Mouse (Mus musculus): ENCODE results near the gene Tmie.

Gene Tmie

DNA sequence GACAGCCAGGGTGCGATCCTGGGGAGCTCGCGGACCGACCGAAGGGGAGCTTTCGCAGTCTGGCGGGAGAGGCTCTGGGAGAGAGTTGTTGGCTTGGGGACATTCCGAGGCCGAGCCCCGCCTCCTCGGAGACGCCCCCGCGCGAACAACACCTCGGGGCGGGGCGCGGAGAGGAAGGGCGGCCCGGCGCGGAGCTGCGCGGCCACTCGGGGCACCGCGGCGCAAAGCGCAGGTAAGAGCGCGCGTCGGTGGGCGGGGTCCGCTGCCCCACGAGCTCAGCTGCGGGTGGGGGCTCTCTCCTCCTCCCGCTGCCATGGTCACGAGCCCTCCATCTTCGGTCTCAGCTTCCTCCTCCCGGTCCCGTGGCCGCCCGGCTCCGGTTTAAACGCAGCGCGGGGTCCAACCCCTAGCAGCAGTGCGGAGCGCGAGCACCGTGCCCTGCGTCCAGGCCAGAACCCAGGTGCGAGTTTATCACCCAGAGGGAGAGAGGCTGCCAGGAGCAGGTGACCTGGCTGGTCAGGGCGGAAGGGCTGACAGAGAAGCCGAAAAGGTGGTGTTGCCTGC is at the start of gene Tmie:
Tmie (minus strand) TSS at position 116 of the 564 bp plus-strand sequence.
- peak; percentile 25 for DNase-seq (ENCODE audit: low spot score)

DNA sequence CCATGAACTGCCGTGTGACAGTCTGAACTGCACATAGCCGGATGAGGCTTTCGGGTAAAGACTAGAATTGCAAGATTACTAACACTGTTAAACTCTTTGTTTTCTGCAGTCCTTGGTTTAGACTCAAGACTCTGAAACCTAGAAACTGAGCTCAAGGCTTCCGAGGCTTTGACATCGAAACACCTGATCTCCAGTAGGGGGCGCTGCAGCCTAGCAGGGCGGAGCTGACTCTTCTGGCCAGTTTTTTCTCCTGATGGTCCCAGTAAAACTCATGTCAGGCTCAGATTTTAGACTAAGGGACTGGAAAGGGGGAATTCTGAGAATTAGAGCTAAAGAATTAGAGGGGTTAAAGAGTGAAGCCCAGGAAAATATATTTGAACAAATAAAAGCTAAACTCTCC is 42.8 kb upstream of the Tmie start:
- peak; percentile 83 for DNase-seq (ENCODE audit: low spot score)

DNA sequence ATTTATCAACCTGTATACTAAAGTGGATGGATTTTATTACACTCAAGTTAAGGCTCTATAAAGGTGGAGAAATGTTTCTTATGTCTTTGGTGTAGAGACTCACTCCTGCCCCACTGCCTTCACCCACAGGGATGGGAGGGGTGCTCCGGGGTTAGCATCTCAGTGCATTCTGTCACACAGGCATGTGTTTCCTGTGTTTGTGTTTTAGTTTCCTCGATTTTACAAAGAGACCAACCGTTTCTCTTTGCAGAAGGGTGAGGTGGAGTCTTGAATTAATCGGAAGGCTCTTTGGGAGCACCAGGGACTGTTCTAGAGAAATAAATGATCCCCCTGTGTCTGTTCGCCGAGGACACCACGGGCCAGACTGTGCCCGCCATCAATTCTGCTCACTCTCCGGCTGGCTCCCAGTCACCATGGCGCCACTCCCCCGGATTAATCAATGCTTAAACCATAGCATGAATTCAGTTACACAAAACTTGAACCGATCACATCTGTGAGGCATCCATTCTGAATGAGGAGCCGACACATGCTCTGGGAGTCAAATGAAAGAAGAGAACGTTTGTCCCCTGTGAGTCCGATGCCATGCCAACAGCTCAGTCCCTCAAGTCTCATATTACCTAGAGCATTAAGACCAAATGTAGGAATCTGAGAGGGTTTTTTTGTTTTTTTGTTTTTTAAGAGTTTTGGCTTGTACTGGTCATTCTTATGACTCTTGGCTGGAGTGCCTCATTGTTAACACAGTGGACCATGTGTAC is 40.9 kb upstream of the Tmie start:
- DNase-seq (ENCODE audit: low spot score): no peak

DNA sequence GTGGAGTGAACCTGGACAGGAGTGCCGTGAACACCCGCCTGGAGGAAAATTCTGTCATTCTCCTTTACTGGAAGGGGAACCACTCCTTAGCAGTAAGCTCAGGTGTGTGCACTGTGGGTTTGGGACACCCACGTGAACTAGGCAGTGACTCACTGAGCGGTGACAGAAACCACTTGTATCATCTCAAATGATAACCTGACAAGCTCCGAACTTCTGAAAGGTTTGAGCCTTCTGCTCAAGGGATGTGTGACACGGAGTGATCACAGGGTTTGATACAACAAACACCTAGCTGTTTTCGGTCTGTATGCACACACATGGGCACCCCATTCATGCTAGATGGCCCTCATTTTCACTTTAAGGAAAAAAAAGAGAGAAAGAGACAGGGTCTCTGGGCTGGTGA is 36.9 kb upstream of the Tmie start, which contains the start of gene Fam240a:
Fam240a (minus strand) TSS at position 76 of the 400 bp plus-strand sequence.
- no peak for DNase-seq (ENCODE audit: low spot score)

DNA sequence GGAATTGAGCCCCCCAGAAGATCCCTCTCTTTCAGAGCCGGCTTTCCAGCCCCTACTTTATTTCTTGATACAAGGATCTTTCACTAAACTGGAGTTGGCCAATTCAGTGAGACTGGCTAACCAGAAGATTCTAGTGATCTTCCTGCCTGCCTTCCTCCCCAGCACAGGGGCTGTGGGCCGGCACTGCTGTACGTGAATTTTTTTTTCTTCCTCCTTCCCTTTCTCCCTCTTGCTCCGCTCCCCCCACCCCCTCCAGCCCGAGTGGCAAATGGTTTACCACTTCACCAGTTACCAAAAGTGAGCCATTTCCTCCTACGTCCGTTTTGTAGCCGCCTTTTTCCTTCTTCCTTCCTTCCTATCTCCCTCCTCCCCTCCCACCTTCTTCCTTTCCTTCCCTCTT is 35.6 kb upstream of the Tmie start:
- no peak for DNase-seq (ENCODE audit: low spot score)

DNA sequence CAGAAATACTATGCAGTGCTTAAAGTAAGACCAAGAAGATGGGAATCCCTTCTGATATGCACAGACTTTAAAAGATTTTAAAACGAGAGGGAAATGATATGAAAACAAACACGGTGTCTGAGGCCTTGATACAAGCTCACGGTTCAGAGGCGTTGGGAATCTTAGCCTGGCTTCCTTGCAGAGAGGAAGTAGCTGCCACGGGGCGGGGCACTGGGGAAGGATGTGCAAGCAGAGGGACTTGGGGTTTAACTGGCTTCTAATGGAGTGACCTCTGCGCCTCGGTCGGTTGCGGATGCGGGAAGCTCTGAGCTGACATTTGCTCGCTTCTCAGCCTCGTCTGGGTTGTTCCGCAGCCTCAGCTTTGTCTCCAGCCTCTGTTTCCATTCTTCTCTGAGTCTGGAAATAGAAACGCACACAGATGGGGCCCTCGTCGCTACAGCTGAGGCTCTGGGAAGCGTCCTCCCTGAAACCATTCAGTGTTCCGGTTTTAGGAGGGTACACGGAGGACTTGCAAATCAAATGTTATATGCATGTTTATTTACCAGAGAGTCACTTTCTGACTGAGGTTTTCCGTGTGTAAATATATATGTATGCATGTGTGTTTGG is 34.8 kb upstream of the Tmie start:
- no peak for DNase-seq (ENCODE audit: low spot score)

DNA sequence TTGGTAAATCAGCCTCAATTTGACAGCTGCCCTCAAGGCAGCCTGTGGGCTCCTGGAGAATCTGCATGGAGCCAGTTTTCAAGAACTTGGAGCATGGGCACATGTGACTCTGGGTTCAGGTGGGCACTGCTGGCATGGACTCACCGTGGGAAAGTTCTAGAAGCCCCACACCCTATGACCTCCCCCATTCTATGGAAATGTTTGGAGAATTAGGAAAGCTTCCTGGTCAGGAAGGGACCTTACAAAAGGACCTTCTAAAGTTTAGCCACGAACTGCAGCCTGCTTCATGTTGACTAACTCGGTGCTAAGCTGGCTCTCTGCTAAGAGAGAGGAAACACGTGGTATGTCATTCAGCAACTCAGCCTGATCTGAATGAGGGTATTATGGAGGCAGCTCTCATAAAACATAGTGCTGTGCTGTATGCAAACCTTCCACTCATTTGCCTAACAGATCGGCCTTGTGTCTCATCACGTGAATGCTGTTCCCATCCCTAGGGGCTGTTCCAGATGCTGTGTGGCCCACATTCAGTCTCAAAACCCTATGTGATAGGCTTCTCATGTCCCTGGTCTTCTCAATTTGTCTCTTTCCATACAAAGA is 29.6 kb upstream of the Tmie start:
- no peak for DNase-seq (ENCODE audit: low spot score)

DNA sequence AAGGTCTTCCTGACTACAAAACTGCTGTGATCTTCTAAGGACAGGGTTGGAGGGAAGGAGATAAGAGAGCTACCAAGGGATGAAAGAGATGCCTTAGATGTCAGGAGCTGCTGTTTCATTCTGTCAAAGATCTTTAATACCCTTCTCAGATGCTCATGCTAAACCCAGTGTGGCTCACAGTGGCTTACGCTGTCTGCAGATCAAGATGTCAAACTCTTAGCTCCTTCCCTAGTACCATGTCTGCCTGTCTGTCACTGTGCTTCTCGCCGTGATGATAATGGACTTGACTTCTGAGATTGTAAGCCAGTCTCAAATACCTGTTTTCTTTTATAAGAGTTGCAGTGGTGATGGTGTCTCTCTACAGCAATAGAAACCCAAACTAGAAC is 28.7 kb upstream of the Tmie start:
- DNase-seq (ENCODE audit: low spot score): no peak

DNA sequence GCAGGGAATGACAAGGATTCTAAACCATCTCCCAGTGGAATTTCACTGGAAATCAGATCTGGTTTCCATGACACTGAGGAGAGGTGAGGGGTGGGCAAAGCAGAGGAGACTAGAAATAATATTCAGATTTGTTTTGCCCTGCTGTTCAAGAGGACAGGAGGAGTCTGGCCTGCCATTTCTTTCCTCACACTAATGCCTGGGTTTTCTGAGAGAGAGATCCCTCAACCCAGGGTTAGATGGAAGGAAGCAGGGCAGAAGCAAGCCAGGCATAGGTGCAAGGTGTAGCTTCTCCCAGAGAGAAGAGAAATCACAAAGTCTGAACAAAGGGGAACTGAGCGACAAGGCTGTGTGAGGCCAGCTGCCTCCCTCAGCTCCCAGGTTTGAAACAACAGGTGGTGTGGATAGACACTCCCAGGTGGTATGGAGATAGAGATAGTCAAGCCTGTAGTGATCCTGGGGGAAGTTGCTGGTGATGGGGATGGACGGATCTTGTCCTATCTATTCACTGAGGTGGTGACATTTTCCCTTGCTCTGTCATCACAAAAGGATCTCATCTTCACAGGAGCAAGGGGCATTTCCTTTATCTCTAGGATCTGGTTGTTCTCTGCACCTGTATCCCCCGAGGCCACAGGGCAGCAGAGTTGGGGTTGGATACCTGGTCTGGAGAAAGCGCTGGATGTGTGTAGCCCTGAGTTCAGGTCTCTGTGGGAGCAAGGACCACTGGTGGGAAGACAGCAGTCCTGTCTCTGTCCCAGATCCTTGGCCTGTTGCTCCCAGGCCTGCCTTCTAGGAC is 28.1 kb upstream of the Tmie start:
- DNase-seq (ENCODE audit: low spot score): no peak

DNA sequence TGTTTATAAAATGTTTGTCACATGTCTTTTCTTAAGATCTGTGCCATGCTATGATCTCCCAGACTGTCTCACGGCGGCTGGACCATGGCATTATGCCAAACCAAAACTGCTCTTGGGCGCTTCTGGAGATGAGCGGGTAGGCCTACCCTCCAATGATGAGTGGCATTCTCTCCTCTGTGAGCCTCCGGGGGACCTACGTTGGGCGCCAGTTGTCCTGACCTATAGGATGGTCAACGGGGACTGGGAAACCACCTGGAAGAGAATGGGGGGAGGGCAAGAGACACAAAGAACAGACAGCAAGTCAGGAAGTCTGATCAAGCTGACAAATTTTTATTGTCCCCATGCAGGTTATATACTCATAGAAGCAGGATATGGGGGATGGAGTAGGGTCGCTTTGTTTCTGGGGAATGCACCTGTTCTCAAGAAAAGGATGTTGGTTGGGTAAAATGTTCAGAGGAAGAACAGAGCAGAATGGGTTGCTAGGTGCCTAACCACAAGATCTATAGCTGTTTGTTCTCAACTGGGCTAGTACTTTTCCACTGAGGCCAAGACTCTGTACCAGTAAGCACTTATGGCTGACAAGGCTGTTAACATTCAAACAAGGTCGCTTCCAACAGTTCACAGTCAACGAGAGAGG is 27.4 kb upstream of the Tmie start:
- DNase-seq (ENCODE audit: low spot score): no peak

DNA sequence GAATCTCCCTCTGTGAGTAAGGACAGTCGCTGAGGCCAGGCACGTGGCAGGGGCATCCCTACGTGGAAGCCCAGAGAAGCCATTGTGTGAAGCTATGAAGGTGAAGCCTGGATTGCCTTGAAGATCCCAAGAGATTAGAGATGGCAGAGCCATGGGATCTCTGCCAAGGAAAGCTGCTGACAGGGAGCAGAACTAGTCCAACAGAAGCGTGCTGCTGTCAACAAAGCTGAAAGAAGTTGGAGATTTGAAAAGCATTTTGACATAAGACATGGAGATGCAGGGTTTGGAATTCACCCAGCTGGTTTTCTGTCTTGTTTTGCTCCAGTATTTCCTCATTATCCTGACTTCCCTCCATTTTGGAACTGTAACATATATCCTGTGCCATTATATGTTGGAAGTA is 22.4 kb upstream of the Tmie start:
- DNase-seq (ENCODE audit: low spot score): no peak

DNA sequence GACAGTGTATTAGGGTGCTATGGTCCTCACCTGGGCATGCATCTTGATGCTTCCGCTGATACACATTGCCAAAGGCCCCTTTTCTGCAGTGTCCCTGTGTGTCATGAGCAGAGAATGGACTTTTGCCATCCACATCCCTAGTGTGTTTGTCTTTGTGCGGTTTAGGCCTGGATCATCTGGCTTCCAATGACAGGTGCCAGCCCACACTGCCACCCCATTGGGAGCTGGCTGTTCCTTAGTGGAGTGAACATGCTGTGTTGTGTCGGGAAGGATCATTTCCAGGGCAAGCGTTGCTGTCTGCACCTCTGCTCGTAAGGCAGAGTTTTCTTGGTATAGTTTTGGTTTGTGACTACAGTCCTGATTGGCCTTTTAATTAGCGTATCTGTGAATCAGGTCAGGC is 21.3 kb upstream of the Tmie start:
- DNase-seq (ENCODE audit: low spot score): no peak

DNA sequence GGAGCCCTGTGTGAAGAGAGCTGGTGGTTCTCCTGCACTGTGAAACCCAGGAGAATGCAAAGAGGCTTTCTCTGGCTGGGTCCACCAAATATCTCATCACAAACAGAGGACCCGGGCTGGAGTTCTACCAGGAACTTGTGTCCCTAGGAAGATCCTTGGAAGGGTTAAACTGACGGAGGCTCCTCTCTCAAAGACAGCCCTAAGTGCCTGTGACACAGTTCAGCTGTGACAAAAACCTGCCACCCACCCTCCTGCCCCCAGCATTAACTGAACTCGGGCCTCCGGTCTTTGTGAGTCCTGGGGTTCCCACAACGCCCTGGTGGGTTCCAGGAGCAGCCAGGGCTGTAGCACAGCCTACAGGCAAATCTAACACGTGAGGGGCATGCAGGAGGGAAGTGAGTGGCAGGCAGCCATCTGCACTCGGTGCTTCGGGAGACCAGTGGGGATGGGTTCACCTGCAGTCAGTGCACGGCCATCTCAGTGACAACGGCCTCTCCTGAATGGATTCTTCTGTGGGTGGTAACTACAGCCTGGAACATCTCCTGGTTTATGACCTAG is 19.6 kb upstream of the Tmie start:
- no peak for DNase-seq (ENCODE audit: low spot score)

DNA sequence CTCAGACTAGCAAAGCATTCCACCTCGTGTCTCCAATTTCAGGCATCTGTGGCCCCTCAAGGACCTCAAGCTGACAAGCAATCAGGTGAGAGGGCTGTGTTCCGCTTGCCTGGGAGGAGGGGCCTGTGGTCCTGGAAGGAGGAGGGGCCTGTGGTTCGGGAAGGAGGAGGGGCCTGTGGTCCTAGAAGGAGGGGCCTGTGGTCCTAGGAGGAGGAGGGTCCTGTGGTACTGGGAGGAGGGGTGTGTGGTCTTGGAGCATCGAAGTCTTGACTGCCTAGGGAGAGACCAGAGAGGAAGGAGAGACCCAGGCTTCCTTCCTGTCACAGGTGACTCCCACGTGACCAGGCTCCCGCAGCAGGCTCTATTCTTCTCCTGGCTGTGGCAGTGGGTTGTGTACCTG is 16.7 kb upstream of the Tmie start:
- no peak for DNase-seq (ENCODE audit: low spot score)

DNA sequence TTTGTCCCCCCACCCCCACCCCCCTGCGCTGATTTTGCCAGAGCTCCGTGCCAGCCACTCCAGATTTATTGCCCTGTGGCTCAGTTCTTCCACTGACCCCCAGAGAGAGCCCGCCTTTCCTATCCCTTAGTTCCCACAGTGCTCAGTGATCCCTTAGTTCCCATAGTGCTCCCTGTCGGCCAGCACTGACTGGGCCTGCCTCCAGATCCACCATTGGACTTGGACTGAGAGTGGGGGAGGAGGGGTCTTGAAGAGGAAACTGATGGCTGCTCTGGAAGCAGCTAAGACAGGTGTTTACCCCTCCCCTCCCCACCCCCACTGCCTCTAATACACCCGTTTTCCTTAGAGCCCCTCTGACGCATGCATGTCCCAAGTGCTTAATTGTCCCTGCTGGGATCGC is 16.1 kb upstream of the Tmie start:
- no peak for DNase-seq (ENCODE audit: low spot score)

DNA sequence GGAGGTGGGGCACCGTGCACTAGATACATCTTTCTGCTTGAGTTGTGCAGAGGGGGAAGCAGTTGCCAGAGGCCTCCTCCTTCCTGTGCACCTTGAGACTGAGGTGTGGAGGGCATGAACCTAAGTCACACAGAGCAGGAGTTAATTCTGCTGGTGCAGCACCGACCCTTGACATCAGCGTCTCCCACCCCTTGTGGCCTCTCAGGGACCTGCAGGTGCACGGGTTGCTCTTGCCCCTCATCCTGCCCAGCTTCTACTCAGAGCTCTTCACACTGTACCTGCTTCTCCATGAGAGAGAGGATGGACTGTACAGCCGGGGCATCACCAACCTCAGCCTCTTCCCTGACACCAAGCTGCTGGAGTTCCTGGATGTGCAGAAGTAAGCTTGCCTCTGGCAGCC is 15.6 kb upstream of the Tmie start:
- DNase-seq (ENCODE audit: low spot score): no peak

DNA sequence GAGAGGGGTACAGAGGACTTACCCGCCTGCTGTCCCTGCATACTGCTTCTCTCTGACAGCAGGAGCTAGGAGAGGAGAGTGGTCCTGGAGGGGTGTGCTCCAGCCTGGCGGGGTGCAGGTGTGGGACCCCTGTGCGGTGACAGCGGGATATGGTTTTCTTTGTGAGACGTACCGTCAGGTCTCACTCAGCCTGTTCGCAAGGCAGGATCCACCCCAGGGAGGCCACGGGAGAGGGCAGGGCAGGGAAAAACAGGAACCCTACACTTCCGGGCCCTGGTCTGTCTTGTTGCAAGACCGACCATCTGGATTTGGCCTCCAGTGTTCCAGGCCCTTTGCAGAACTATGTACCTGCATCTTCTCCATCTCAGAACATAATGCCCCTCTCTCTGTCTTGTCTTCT is 13.5 kb upstream of the Tmie start:
- DNase-seq (ENCODE audit: low spot score): no peak

DNA sequence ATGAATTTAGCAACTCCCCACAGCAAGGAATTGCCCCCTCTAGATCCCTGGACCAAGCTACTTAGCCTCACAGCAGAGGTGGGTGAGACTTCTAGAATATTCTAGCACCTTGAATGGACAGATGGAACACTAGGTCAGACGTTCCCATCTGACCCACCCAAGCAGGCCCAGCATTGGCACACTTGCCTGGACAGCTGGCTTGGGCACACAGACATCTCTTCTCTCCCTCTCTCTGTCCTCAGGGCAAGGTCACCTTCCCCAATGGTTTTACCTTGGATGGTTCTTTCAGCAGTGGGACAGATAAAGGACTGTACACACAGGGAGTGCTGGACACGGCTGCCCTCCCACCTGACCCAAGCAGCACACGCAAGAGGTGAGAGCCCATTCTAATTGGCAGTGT is 12.6 kb upstream of the Tmie start:
- DNase-seq (ENCODE audit: low spot score): no peak

DNA sequence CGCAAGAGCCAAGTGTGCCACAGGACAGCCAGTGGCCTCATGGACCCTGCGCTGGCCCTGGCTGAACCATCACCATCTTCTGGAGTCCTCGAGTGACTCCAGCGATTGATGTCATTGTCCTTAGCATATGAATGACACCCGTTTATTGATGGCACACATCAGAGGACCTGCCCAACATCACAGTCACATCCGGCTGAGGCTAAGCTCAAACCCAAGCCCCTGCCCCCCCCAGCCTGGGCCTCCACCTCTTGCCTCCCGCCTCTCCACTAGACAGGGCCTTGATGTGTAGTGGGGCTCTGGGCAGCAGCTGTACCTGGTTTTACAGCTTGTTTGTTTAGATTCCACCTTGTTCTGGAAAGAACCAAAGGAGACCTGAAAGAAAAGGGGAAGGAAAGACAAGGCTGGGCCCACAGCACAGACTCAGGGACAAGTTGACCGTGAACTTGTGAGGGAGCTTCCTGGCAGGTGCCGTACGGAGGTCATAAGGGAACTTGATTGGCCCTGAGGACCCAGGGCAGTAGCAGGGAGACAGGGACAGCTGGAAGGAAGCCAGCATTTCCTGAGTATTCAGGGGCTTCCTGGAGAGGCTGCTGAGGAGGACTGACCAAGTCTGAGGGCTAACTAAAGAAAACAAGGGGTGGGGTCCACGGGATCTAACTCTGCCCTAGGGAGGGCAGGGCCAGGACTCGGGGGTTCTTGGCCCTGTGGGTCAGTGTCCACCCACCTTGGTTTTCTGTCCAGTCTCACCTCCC is 11.3 kb upstream of the Tmie start:
- no peak for DNase-seq (ENCODE audit: low spot score)

DNA sequence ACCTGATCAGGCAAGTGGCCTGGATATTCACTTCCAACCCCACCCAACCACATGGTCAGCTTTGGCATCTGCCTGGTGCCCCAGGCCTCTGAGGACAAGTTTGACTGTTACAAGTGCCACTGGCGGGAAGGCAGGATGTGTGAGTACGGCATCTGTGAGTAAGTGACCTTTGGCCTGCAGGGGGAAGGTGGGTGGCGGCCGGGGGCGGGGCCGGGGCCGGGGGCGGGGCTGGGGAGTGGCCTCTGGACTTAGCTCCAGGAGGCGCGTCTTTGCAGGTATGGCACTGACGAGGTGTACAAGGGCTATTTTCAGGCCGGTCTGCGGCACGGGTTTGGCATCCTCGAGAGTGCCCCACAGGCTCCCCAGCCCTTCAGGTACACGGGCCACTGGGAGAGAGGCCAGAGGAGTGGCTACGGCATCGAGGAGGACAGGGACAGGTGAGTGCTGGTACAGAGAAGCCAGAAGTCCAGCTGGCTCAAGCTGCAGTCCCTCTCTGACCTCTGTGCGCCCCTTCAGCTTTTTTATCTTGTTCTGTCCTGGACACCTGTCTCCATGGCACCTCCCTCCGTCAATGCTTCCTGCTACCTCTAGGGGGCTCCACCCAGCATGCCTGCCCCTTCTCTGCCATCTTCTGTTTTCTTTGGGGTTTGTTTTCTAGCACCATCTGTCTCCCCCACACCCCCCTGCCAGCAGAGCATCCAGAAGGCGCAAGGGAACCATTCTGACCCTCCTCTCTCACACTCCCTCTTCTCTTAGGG is 10.3 kb upstream of the Tmie start:
- DNase-seq (ENCODE audit: low spot score): no peak

Measured in retina, embryonic 14.5 days (tissue).